Mouse (Mus musculus): Measurements from ENCODE around the gene Gspt1. TPM values are rescaled to one million over a fixed set of nuclear protein-coding genes. Genes with fewer than 3 reads are reported as not detected.
"Not testable (repeated sequence)": the region's sequence is repeated elsewhere in the genome, so short reads cannot be mapped to it uniquely, and the experiment has no call there.

Gene Gspt1
- 26.9 and 31.8 TPM in 2 replicates for total RNA-seq (2014; rRNA removed; ENCODE audit: low replicate concordance)
- polyA plus RNA-seq (2015; fragmentation: Nextera tagmentation; extraction: Ambion mirVana) = 31.2 and 31.4 TPM in 2 replicates

GRCm38 (mm10) chr16:11253898-11254722 is at the start of gene Gspt1:
Gene Gspt1 (minus strand): TSS chr16:11254325.
- Histone ChIP-seq H3K27ac (ENCODE audit: low read depth) (peak within 1 kb of the TSS; percentile 98), H3K4me3 (ENCODE audit: low read depth, low read length) (peak within 1 kb of the TSS; percentile 99), H3K9me3 (replicated peaks; ENCODE audit: control insufficient read depth, low read length) (no peaks in the 10 kb centered on the region), H3K4me1 (ENCODE audit: control insufficient read depth, insufficient read depth) (peaks cover 15% of the 10 kb centered on the region), H3K9ac (replicated peaks; ENCODE audit: low read depth, low read length) (peak within 1 kb of the TSS; percentile 96), H3K4me2 (ENCODE audit: low read depth, low read length) (peak within 1 kb of the TSS; percentile 85), H3K27me3 (ENCODE audit: control insufficient read depth, insufficient read depth, low read length) (no peaks in the 10 kb centered on the region), H3K36me3 (replicated peaks; ENCODE audit: control insufficient read depth, insufficient read depth, low read length) (no peaks in the 10 kb centered on the region)
- TF ChIP-seq EP300 (IDR thresholded peaks at IDR 0.05; ENCODE audit: low read depth) (peak; percentile 65; the same call in 1 of the 2 replicates), CTCF (IDR thresholded peaks at IDR 0.05; ENCODE audit: low read depth) (peak; percentile 8; the same call in 1 of the 2 replicates)
- peak; percentile 96 for ATAC-seq (ENCODE audit: insufficient read depth, low read depth)
- DNase-seq (ENCODE audit: low spot score) = peak; percentile 97
- WGBS = under 1% methylated on average over 70 of the region's 76 CpGs

- TF ChIP-seq CTCF (IDR thresholded peaks at IDR 0.05; ENCODE audit: low read depth) (no peak), EP300 (IDR thresholded peaks at IDR 0.05; ENCODE audit: low read depth) (no peak)
Observed at GRCm38 (mm10) chr16:11303741-11304140, 49.6 kb upstream of the Gspt1 start.

GRCm38 (mm10) chr16:11297700-11298099 is 43.6 kb upstream of the Gspt1 start:
- DNase-seq (ENCODE audit: low spot score); H3K4me3 ChIP-seq (ENCODE audit: low read depth, low read length); H3K9ac ChIP-seq (replicated peaks; ENCODE audit: low read depth, low read length); H3K9me3 ChIP-seq (replicated peaks; ENCODE audit: control insufficient read depth, low read length); H3K36me3 ChIP-seq (replicated peaks; ENCODE audit: control insufficient read depth, insufficient read depth, low read length); H3K27me3 ChIP-seq (ENCODE audit: control insufficient read depth, insufficient read depth, low read length); H3K4me2 ChIP-seq (ENCODE audit: low read depth, low read length); H3K4me1 ChIP-seq (ENCODE audit: control insufficient read depth, insufficient read depth); H3K27ac ChIP-seq (ENCODE audit: low read depth): not testable (repeated sequence)
- peak; percentile 48 for TF ChIP-seq CTCF (IDR thresholded peaks at IDR 0.05; ENCODE audit: low read depth)
- whole genome bisulfite sequencing = 44% methylated on average over 1 of the region's 1 CpGs
- peak; percentile 49; the same call in 1 of the 2 replicates for ATAC-seq (ENCODE audit: insufficient read depth, low read depth)

More at GRCm38 (mm10) chr16:11303741-11304140, 49.6 kb upstream of the Gspt1 start:
- H3K4me1 ChIP-seq (ENCODE audit: control insufficient read depth, insufficient read depth) = no peaks in the 10 kb centered on the region
- H3K36me3 ChIP-seq (replicated peaks; ENCODE audit: control insufficient read depth, insufficient read depth, low read length) = no peaks in the 10 kb centered on the region
- no peak overlapping the region for H3K9ac ChIP-seq (replicated peaks; ENCODE audit: low read depth, low read length)
- H3K27ac ChIP-seq (ENCODE audit: low read depth) = no peak overlapping the region
- no peaks in the 10 kb centered on the region for H3K9me3 ChIP-seq (replicated peaks; ENCODE audit: control insufficient read depth, low read length)
- no peak overlapping the region for H3K4me2 ChIP-seq (ENCODE audit: low read depth, low read length)
- H3K27me3 ChIP-seq (ENCODE audit: control insufficient read depth, insufficient read depth, low read length) = no peaks in the 10 kb centered on the region
- ATAC-seq (ENCODE audit: insufficient read depth, low read depth) (no peak), DNase-seq (ENCODE audit: low spot score) (no peak)
- no peak overlapping the region for H3K4me3 ChIP-seq (ENCODE audit: low read depth, low read length)

GRCm38 (mm10) chr16:11295583-11295982 is 41.5 kb upstream of the Gspt1 start:
- not testable (repeated sequence) for ATAC-seq (ENCODE audit: insufficient read depth, low read depth); H3K27me3 ChIP-seq (ENCODE audit: control insufficient read depth, insufficient read depth, low read length); H3K4me1 ChIP-seq (ENCODE audit: control insufficient read depth, insufficient read depth); H3K9ac ChIP-seq (replicated peaks; ENCODE audit: low read depth, low read length); H3K4me3 ChIP-seq (ENCODE audit: low read depth, low read length); H3K27ac ChIP-seq (ENCODE audit: low read depth); DNase-seq (ENCODE audit: low spot score); H3K4me2 ChIP-seq (ENCODE audit: low read depth, low read length); H3K9me3 ChIP-seq (replicated peaks; ENCODE audit: control insufficient read depth, low read length); H3K36me3 ChIP-seq (replicated peaks; ENCODE audit: control insufficient read depth, insufficient read depth, low read length)
- 74% methylated on average over 4 of the region's 4 CpGs for WGBS

- H3K4me3 ChIP-seq (ENCODE audit: low read depth, low read length) = not testable (repeated sequence)
- 88% methylated on average over 7 of the region's 8 CpGs for WGBS
Observed at GRCm38 (mm10) chr16:11288873-11289272, 34.7 kb upstream of the Gspt1 start.

GRCm38 (mm10) chr16:11285949-11286348 is 31.8 kb upstream of the Gspt1 start:
- DNase-seq (ENCODE audit: low spot score) (no peak), ATAC-seq (ENCODE audit: insufficient read depth, low read depth) (no peak)
- no peak overlapping the region for H3K9ac ChIP-seq (replicated peaks; ENCODE audit: low read depth, low read length)
- H3K4me3 ChIP-seq (ENCODE audit: low read depth, low read length) = no peak overlapping the region
- H3K9me3 ChIP-seq (replicated peaks; ENCODE audit: control insufficient read depth, low read length) = peaks cover 3% of the 10 kb centered on the region; the same call in 1 of the 2 replicates
- no peak for TF ChIP-seq EP300 (IDR thresholded peaks at IDR 0.05; ENCODE audit: low read depth)
- TF ChIP-seq CTCF (IDR thresholded peaks at IDR 0.05; ENCODE audit: low read depth) = no peak
- no peaks in the 10 kb centered on the region for H3K4me1 ChIP-seq (ENCODE audit: control insufficient read depth, insufficient read depth)
- no peaks in the 10 kb centered on the region for H3K36me3 ChIP-seq (replicated peaks; ENCODE audit: control insufficient read depth, insufficient read depth, low read length)
- H3K27me3 ChIP-seq (ENCODE audit: control insufficient read depth, insufficient read depth, low read length) = no peaks in the 10 kb centered on the region
- no peak overlapping the region for H3K4me2 ChIP-seq (ENCODE audit: low read depth, low read length)
- WGBS = 77% methylated on average over 2 of the region's 2 CpGs
- H3K27ac ChIP-seq (ENCODE audit: low read depth) = no peak overlapping the region

More at GRCm38 (mm10) chr16:11288873-11289272, 34.7 kb upstream of the Gspt1 start:
- not testable (repeated sequence) for H3K4me2 ChIP-seq (ENCODE audit: low read depth, low read length); H3K27ac ChIP-seq (ENCODE audit: low read depth); H3K9ac ChIP-seq (replicated peaks; ENCODE audit: low read depth, low read length); H3K9me3 ChIP-seq (replicated peaks; ENCODE audit: control insufficient read depth, low read length); H3K27me3 ChIP-seq (ENCODE audit: control insufficient read depth, insufficient read depth, low read length); H3K36me3 ChIP-seq (replicated peaks; ENCODE audit: control insufficient read depth, insufficient read depth, low read length); ATAC-seq (ENCODE audit: insufficient read depth, low read depth); H3K4me1 ChIP-seq (ENCODE audit: control insufficient read depth, insufficient read depth); DNase-seq (ENCODE audit: low spot score)

All from heart, postnatal 0 days (tissue).